Mouse (Mus musculus): Measurements from ENCODE around the gene H2afy.

The H2afy gene

GRCm38 (mm10) chr13:56111601-56112000 is 24.6 kb downstream of the H2afy start:
- DNase-seq (ENCODE audit: low spot score in 2 of 2), result no peak

DNA sequence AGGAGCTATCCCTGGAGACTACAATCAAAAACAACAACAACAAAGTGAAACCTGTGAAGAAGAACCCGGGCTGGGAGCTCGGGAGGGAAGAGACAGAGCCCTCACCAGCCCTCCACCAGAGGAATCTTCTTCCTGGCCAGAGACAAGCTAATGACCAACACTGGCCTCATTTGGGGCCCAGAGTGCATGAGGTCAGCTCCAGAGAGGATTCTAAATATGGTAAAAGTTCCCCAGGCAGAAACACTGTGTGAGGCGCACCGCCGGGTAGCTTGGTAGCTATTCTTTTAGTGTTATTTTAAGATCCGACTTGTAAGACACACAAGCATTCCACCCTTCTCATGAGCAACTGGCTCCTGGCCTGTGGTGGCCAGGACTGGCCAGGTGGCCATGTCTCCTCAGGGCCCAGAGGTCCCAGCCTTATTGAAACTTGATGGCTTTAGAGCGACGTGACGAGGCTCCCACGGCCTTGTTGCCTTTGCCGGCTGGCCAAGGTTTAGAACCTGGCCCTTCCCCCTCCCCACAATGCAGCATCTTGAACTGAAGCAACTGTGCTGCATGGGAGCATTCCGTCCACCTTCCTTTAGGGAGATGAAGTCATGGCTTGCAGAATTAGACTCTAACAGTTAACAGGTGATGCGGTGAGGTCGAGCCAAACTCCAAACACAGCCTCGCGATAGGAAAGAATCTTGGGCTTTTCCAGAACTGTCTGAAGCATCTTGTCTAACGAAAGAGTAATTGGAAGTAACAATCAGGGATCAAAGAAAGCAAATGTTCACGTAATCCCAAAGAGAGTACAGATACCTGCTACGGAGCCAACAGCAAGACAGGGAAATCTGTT is 25.2 kb downstream of the H2afy start:
- DNase-seq (ENCODE audit: low spot score in 2 of 2), result no peak

- no peak for DNase-seq (ENCODE audit: low spot score in 2 of 2)
Observed at GRCm38 (mm10) chr13:56109703-56110102, 26.5 kb downstream of the H2afy start.

DNA sequence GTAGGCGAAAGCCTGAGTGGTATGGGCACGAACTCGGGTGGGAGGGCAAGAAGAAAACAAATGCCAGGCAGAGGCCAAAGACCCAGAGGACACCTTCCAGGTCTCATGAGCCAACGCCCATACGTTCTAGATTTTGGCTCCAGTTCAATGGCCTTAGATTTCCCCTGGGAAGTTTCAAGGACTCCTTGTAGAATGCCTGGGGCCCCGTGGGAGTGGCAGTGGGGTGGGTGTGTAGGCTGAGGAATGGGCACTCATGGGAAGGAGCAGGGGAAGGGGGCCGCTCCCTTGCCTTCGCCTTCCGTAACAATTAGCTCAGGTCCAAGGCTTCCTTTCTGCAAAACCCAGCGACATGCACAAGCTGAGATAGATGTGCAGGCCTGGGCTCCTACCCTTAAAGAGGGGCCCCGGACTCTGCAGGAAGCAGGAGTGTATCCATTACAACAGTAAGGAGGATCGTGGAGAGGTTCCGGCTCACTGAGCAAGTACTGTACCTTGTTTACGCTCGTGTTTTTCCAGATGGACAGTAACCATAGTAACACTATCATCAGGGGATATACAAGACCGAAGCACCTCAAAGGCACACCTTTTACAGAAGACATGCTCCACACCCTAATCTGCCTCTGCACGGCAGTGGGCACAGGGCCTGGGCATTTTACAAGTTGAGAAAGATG is 27.2 kb downstream of the H2afy start:
- no peak for DNase-seq (ENCODE audit: low spot score in 2 of 2)

GRCm38 (mm10) chr13:56104971-56105391 is 31.2 kb downstream of the H2afy start:
- no peak for DNase-seq (ENCODE audit: low spot score in 2 of 2)

DNA sequence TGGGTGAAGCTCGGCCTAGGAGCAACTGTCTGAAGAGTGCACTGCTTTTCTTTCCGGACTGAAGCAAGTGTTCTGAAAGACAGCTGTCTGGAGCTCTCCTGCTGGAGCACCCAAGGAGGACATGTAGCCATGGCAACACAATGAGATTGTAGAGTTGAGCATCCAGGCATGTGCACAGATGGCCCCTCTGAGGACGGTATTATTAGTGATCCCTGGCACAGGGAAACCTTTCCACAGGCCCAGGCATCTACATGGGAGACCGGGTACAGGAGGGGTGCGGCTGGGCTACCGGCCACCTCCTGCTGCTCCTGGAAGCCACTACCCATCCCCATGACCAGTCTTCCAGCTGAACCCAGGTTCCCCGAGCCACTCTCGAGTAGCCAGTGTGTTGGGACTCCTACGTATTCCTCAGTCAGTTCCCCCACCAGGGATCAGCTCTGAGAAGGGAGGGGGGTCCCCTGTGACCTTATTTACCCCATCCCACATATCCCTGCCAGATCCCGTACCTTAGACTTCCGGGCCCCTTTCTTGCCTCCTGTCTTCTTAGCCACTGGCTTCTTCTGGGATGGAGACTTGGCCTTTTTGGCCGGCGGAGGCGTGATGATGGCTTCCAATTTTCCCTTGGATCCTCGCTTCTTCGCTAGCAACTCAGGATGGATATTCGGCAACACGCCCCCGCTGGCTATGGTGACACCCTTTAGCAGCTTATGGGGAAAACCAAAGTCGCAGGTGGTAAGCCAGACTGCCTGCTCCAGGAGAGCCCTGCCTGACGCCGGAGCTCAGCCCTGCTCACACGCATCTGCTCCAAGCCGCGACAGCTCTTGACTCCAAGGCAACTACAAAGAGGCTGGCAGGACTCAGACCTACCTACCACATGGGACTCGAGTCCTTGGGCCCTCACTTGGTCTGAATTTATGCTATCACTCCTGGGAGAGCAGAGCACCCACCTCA is 32.1 kb downstream of the H2afy start:
- DNase-seq (ENCODE audit: low spot score in 2 of 2), result no peak

GRCm38 (mm10) chr13:56102160-56102559 is 34.0 kb downstream of the H2afy start:
- no peak for DNase-seq (ENCODE audit: low spot score in 2 of 2)

DNA sequence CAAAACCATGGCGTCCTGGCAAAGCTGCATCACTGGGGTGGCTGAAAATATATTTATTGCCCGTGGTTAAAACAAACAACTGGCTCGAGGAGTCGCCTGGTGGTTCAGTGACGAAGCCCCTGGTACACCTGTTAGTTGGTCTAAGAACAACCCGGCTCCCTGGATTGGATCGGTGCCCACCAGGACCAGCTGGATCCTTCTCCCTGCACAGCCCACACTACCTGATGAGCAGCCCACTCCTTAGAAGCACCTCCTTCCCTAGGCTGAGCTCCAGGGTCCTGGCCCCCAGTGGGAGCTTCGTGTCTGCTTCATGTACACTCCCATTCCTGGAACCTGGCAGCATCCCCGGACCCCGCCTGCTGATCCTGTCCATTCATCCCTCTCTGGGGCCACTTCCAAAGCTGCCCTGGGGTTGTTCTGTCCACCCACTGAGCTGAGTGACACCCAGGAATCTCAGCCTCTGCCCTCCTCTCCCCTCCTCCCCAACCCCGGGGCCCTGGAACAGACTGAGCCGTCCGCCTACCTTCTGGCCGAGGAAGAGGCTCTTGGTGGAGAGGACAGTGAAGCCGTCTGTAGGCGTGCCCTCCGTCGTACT is 40.5 kb downstream of the H2afy start:
- no peak for DNase-seq (ENCODE audit: low spot score in 2 of 2)

GRCm38 (mm10) chr13:56094544-56094943 is 41.6 kb downstream of the H2afy start:
- no peak for DNase-seq (ENCODE audit: low spot score in 2 of 2)

GRCm38 (mm10) chr13:56093680-56094079 is 42.5 kb downstream of the H2afy start:
- no peak for DNase-seq (ENCODE audit: low spot score in 2 of 2)

GRCm38 (mm10) chr13:56092606-56093005 is 43.6 kb downstream of the H2afy start:
- DNase-seq (ENCODE audit: low spot score in 2 of 2), result no peak

DNA sequence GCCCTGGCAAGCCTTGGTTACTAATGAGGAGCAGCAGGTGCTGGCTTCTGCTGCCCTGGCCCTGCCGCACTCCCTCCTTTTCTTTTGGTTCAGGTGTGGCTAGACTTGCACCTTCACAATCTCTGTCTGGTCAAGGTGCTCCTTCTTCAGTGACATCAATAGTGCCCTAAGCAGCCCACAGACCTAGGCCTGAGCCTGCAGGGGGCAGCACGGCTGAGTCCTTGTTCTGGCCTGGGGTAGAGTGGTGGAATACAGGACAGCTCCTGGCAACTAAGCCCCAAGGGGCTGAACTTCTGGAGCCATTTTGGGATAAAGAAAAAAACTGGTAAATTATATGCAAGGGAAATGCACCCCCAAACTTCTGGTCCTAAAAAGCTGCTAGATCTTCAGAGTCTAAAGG is 45.6 kb downstream of the H2afy start:
- DNase-seq (ENCODE audit: low spot score in 2 of 2), result no peak

DNA sequence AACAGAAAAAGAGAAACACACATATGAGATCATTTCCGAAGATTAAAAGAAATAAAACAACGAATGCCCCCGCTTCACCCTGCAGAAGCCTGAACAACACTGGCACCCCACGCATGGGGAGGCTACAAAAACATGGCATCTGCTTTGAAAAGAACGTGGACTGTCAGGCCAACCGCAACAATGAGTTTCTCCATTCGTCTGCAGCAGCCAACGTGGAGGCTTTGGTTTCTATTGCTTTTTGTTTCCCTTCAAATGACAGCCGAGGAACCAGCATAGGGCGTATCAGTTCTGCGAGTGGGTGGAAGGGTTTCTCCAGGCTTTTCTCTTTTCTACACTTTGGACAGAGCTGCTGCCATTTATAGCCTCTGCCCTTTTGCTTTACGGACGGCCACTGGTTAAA is 47.6 kb downstream of the H2afy start:
- DNase-seq (ENCODE audit: low spot score in 2 of 2), result no peak

DNA sequence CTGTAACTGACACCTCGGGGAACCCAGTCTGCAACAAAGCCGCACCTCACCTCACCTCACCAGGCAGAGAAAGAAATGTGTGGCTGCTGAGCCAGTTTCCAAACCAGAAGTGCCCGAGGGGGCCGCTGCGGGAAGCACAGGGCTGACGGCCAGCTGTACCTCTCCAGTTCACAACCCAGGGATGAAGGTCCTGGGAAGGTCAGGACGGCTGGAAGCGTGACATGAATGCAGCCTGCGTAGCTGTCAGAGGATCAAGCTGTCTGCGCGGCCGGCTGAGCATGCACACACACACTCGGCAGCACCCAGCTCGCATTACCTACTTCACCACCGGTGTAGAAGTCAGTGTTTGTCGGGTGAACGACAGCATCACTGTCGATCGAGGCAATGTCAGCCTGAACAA is 48.2 kb downstream of the H2afy start:
- no peak for DNase-seq (ENCODE audit: low spot score in 2 of 2)

DNA sequence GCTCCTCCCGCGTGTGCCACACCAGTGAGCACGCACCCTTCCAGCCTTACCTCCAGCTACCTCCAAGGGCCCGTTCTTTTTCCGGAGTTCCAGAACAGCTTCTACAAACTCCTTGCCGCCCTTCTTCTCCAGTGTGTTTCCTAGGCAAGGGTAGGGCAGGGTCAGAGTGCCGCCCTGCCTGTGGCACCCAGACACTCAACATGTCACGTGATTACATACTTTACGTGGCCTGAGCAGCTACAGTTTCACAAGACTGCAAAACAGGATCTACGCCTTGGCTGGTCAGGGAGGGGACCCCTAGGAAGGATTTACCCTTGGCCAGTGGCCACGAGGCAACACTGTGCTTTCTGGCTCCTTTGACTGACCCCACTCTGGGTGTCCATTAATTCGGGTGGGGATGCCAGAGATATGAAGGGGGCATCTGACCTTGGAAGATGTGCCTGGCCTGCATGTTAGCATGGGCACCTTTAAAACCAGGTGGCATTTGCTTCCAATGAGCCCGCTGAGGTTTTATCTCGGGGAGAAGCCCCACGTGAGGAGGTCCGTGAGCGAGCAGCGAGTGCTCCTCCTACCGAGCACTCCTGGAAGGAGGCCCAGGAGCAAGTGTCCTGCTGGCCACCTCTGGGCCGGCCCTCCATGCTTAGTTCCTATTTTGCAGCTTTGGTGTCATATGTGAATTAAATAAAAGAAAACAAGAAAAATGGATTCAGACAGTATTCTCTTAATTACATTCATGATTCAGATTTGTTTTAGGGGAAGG is 51.8 kb downstream of the H2afy start:
- no peak for DNase-seq (ENCODE audit: low spot score in 2 of 2)

DNA sequence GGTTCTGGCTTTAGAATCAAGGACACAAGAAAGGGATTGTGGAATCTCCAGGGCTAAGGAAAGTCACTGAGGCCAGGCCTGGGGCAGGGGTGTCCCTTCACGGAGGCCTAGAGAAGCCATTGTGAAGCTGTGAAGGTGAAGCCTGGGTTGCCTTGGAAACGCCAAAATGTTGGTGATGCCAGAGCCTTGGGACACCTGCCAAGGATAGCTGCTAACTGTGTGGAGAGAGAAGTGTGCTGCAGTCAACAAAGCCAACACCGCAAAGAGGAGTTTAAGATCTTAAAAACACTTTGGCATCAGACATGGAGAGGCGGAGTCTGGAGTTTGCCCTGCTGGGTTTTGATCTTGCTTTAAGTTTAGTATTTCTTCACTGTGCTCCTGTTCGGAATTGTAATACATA is 54.5 kb downstream of the H2afy start:
- no peak for DNase-seq (ENCODE audit: low spot score in 2 of 2)

GRCm38 (mm10) chr13:56079616-56080015 is 56.5 kb downstream of the H2afy start:
- no peak for DNase-seq (ENCODE audit: low spot score in 2 of 2)

GRCm38 (mm10) chr13:56078724-56079262 is 57.4 kb downstream of the H2afy start:
- DNase-seq (ENCODE audit: low spot score in 2 of 2), result no peak

DNA sequence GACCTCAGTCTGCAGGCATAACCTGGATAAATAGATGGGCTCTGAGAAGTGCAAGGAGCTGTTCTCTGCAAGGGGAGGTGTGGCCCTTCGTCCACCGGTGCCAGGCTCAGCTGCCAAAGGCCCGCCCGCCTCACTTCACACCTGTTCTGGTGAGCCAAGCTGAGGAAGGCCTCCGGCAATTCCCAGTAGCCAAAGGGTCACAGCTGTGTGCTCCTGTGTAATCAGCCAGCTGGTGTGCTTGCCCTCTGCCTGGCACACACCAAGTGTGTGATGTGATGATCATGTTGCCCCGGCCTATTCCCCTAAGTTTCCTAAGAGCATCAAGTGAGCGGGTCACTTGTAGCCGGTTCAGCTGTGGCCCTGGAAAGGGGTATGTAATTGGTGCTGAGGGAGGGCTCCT is 60.2 kb downstream of the H2afy start:
- no peak for DNase-seq (ENCODE audit: low spot score in 2 of 2)

- DNase-seq (ENCODE audit: low spot score in 2 of 2), result no peak
Observed at GRCm38 (mm10) chr13:56073186-56073585, 63.0 kb downstream of the H2afy start.

- no peak for DNase-seq (ENCODE audit: low spot score in 2 of 2)
Observed at GRCm38 (mm10) chr13:56072268-56072607, 63.9 kb downstream of the H2afy start.
